Mouse (Mus musculus): ENCODE measurements around the gene Chmp6.

DNA sequence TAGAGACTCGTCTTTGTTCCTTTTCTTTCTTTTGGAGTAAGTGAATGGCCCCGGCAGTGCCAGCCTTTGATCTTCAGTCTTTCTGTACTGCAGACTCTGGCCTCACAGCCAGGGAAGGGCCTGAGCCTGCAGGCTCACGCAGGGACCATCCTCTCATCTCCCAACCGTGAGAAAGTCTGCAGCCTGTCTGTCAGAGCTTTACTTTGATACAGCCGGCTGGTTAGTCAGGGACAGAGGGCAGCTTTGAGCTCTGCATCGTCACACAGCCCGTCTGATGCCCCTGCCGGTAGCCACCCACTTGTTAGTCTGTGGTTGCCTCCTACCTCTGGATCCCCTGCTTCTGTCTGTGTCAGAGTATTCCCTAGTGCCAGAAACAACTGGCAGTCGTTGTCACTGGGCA is 51.8 kb downstream of the Chmp6 start:
- TF ChIP-seq CTCF (IDR thresholded peaks at IDR 0.05; ENCODE audit: borderline replicate concordance, insufficient read depth, low read depth, low read length) = no peak
- TF ChIP-seq POLR2A (IDR thresholded peaks at IDR 0.05; ENCODE audit: borderline replicate concordance, insufficient read depth, low read length) = no peak
